Mouse (Mus musculus): Measurements from ENCODE around the gene Zdhhc13.

Zdhhc13 gene

DNA sequence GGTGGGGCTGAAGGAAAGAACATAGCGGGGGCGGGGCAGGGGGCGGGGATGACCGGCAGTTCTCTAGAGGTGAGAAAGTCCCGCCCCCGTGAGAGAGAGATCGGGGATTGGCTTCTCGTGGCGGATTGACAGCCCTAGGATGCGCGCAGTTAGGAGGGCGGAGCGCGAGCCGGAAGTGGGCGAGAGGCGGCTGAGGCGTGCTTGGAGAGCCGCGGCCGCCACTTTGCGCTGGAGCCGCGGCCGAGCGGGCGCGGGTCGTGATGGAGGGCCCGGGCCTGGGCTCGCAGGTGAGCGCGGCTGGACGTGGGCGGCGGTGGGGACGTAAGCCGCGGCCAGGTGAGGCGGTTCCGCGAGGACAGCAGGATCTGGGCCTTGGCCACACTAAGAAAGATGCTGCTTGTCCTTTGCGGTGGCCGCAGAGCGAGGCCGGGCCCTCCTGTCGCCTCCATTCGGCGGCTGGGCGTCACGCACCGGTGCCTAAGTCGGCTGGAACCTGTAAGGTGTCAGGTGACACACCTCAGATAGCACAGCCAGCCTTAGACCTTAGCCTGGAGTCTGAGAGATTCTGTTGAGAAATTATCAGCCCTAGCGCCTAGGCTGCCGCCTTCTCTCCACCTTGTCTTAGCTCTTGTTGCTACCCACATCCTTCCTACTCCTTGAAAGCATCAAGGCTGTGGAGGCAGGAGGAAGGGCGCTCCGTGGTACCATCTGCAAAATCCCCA lies at the start of gene Zdhhc13:
Gene Zdhhc13, plus strand, starts transcription at position 153 of the 722 bp plus-strand sequence.
- DNase-seq (ENCODE audit: low spot score in 2 of 2): peak; percentile 85 to 92

DNA sequence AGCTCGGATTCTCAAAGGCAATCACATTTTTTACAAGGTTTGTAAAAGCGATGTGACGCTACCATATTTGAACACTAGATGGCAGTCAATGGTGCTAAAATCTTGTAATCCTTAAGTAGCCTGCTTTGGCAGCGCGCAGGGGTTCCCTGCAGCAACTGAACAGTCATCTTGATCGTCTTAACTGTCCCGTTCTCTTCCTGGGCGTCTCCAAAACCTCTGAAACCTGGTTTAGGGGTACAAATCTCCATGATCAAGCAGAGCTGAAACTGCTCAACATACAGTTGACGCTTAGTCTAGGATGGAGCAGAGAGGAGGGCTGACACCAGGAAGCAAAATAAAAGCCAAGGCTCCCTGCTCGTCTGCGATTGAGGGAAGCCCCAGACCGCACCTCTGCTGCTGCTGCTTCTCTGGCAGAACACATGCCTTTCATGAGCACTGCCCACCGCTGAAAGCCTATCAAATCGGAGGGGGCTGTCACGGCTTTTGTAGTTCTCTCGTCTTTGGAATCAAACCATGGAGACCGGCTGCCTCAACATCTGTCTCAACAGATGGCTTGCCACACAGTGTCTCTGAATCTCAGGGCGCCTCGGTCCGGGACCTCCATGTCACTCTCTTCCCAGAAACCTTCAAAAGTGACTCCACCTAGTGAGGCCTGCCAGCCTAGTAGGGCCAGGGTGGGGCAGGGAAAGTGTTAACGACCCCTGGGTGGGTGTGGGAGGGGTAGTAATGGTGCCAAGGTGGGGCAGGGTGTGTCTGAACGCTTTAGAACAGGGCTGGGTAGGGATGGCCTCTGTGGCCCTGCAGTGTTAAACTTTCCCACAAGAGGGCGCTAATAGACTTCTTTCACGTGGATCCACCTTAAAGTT lies 39.3 kb upstream of the Zdhhc13 start:
- DNase-seq (ENCODE audit: low spot score in 2 of 2): peak; percentile 61 to 67

DNA sequence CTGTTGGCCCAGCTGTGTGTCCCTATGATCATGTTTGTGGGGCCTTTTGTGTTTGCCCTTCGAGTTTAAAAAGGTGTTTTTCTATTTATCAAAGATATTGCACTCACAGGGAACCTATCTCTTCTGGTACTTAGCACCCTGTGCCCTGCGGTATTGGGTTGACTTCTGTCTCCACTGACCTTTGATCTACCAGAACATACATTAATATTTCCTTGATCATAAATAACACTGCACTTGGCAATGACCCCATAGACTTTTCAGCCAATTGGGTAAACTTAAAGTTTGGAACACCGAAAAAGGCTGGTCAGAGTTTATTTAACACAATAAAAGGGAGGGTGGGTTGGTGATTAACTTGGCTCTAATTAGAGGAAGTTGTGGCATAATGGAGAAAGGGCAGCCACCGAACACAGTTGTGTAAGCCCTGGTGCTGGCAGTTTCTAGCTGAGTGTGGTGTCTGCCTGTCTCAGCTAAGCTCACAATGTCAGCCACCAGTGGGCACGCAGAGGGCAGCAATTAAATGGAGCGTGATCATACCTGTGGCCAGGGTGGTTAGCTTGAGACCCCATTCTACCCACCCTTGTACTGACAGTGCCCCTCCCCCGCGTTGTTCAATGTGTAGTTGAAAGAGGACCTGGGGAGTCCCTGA lies 38.5 kb upstream of the Zdhhc13 start:
- peak in 1 of 2 experiments; percentile 26 for DNase-seq (ENCODE audit: low spot score in 2 of 2)

DNA sequence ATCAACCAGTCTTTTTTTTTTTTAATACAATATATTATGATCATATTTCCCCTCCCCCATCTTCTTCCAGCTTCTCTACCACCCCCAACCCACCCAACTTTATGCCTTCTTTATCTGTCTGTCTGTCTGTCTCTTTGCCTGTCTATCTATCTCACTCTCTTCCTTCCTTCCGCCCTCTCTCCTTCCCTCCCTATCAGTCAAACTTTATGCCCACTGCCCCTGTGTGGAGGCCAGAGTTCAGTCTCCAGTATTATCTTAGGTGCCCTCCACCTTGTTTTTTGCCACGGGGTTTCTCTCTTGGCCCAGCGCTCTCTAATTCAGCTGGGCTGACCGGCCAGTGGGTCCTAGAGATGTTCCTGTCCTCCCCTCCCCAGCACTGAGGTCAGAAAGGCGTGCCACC lies 37.6 kb upstream of the Zdhhc13 start:
- DNase-seq (ENCODE audit: low spot score in 2 of 2): no peak

GRCm38 (mm10) chr7:48754415-48754974 lies 34.3 kb upstream of the Zdhhc13 start:
- no peak for DNase-seq (ENCODE audit: low spot score in 2 of 2)

DNA sequence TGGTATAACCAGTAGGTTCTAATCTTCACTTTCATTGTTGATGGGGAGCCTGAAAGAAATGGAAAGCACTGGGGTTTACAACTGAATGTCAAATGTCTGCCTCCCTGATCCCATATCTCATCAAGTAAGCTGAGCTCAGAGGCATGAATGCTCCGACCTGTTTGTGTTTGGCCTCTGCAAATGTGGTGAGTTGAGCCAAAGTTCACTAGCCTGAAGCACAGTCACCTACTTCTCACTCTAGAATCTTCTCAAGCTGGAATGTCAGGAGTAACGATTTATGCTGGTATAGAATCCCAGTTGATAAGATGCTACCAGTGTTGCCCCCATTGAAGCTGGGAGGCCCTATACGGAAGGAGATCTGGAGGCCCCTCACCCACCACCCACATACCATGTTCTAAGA lies 33.0 kb upstream of the Zdhhc13 start:
- no peak for DNase-seq (ENCODE audit: low spot score in 2 of 2)

DNA sequence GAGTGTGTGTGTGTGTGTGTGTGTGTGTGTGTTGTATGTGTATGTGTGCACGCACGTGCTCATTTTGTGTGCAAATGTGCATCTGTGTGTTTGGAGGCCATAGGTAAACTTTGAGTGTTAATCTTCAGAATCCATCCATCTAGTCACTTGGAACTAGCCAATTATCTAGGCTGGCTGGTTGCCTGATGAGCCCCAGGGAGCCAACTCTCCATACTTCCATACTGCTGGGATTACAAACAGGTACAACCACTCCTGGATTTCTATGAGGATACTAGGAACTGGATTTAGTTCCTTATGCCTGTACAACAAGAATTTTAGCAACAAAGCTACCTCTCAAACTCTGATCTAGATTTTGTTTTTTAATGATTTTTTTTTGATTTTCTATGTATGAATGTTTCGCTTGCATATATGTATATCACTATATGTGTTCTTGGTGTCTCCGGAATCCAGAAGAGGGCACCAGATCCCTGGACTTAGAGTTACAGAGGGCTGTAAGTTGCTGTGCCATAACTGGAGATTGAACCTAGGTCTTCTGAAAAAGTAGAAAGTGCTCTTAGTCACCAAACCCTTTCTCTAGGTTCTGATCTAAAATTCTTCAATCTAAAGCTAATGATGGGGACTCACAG lies 32.4 kb upstream of the Zdhhc13 start:
- no peak for DNase-seq (ENCODE audit: low spot score in 2 of 2)

GRCm38 (mm10) chr7:48758083-48758482 lies 30.7 kb upstream of the Zdhhc13 start:
- no peak for DNase-seq (ENCODE audit: low spot score in 2 of 2)

- DNase-seq (ENCODE audit: low spot score in 2 of 2): no peak
Measured at GRCm38 (mm10) chr7:48760789-48761188, 28.0 kb upstream of the Zdhhc13 start.

DNA sequence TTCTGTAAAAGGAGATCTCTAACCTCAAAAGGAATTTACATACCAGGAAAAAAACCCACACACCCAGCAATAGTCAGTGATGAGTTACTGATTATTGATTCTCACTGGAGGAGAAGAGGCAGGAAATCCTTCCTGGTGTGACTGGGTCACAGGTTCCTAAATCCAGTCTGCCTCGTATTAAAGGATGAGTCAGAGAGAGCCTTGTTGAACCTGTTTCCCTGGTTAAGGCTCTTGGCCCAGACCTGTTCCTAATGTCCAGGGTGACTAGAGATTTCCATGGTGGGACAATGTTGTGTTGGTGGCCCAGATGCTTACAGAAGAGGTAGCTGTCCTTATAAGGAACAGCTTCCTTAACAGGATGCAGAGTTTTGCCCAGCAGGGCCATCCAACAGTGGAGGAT lies 26.5 kb upstream of the Zdhhc13 start:
- DNase-seq (ENCODE audit: low spot score in 2 of 2): peak in 1 of 2 experiments; percentile 57

DNA sequence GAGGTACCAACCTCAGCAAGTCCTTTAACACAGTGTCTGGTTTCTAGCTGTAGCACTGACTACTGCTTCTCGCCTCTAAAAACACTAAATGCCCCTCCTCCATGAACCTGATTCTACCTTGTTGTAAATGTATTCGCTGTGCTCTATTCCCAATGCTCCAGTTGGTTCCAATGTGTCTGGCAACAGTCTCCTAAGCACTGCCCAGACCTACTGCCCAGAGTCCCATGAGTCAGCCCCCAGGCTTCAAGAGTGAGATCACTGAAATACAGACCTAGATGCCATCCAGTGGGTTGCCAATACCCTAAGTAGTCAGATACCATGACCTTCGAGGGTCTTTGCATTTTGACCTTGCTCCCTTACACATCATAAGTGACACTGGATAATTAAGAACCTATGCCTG lies 26.1 kb upstream of the Zdhhc13 start:
- no peak for DNase-seq (ENCODE audit: low spot score in 2 of 2)

- DNase-seq (ENCODE audit: low spot score in 2 of 2): no peak
Measured at GRCm38 (mm10) chr7:48765959-48766358, 22.8 kb upstream of the Zdhhc13 start.

- DNase-seq (ENCODE audit: low spot score in 2 of 2): no peak
Measured at GRCm38 (mm10) chr7:48769721-48770120, 19.1 kb upstream of the Zdhhc13 start.

GRCm38 (mm10) chr7:48772060-48772734 lies 16.6 kb upstream of the Zdhhc13 start:
- no peak for DNase-seq (ENCODE audit: low spot score in 2 of 2)

DNA sequence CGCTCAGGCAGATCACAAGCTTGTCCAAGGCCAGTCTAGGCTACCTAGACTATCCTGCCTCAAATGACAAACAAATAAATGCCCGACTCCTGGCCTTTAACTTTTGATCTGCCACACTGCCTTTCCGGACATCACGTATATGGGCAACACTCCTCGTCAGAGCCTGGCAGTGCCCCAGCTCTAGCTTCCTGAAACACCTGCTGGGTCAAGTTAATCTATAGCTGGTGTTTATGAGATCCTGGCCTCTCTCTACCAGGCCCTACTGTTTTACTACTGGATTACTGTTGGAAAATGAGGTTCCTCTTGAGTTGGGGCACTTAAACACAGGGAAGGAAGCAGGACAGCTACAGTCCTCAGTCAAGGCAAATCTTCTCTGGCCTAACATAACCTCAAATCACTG lies 15.5 kb upstream of the Zdhhc13 start:
- no peak for DNase-seq (ENCODE audit: low spot score in 2 of 2)

GRCm38 (mm10) chr7:48774633-48775032 lies 14.2 kb upstream of the Zdhhc13 start:
- DNase-seq (ENCODE audit: low spot score in 2 of 2): no peak

GRCm38 (mm10) chr7:48775436-48775835 lies 13.4 kb upstream of the Zdhhc13 start:
- no peak for DNase-seq (ENCODE audit: low spot score in 2 of 2)

- no peak for DNase-seq (ENCODE audit: low spot score in 2 of 2)
Measured at GRCm38 (mm10) chr7:48777721-48778504, 10.9 kb upstream of the Zdhhc13 start.

DNA sequence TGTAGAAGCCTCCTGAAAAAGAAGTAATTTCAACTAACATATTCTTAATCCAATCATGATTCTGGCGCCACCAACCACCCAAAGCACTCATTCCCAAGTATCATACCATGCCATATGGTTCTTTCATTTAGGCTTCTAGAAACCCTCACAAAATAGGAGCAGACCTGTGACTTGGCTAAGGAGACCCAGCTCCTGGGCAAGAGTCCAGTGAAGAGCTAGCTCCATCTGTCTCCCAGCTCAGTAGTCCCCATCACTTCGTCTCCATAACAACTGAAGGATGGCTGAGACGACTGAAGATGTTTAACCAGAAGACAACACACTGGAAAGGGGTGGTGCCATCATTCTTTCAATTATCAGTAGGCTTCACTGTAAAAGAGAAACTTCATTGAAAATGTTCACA lies 9.7 kb upstream of the Zdhhc13 start:
- no peak for DNase-seq (ENCODE audit: low spot score in 2 of 2)

- DNase-seq (ENCODE audit: low spot score in 2 of 2): no peak
Measured at GRCm38 (mm10) chr7:48782432-48782831, 6.4 kb upstream of the Zdhhc13 start.
